ENCODE assay signal across 8 mouse cellular contexts in the genomic region with DNA sequence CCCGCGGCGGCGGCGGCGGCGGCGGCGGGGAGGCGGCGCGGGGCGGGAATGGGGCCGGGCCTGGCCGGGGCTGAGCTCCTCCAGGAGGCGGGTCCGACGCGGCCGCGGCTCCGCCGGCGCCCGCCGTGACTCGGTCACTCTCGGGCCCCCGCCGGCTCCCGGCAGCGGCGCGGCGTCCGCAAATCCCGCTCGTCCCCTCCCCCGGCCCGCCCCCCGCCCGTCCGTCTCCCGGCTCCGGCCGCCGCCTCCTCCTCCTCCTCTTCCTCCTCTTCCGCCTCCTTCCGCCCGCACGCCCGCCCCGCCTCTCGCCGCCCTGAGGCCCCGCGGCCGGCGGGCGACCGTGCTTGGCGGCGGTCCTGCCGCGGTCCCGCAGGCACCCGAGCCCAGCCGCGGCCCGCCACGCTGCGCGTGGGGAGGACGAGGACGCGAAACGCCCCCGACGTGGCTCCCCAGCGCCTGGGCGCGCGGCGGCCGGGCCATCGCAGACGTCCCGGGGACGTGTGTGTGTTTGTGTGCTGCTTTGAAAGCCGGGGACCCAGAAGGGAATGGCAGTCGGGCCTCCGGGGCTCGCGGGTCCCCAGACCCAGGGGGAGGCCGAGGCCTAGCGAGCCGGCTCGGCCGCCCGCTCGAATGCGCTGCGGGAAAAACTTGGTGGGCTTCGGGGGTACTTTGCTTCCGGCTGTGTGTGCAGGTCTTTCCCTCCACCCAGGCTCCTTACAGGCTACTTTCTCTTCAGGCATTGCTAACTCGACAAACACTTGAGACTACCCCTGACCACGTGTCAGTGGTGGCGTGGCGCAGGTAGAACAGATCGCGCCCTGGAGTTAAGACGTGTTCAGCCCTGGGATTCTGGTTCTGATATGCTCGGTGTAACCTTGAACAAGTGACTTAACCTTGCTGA. TPM values are rescaled to one million over a fixed set of nuclear protein-coding genes. Genes with fewer than 3 reads are reported as not detected.
A peak's percentile ranks its signal among the peaks of the same experiment; 100 is the strongest.
DNase-seq lines count a peak whose midpoint lies in the region; ATAC-seq and TF ChIP-seq lines count a peak whose summit lies in the region.

Kcmf1 (minus strand) TSS at position 199 of the 901 bp plus-strand sequence.

- under 1% methylated on average over 70 of the region's 113 CpGs for WGBS in embryonic facial prominence, embryonic 13.5 days
- under 1% methylated on average over 102 of the region's 113 CpGs for WGBS in heart, adult 2 months
- 2% methylated on average over 95 of the region's 113 CpGs for WGBS in kidney, adult 2 months
- 0% methylated on average over 49 of the region's 113 CpGs for WGBS in limb, embryonic 14.5 days
- WGBS in midbrain, embryonic 16.5 days = 0% methylated on average over 54 of the region's 113 CpGs

- intact Hi-C loops in heart, adult 2 months (cut with DNase I) = loop anchor here (5.0 kb wide), 1 partner anchor 48 kb away; no protein-coding TSS in a partner anchor

- peak within 1 kb of the TSS; percentile 85 for H3K4me3 ChIP-seq in embryonic facial prominence, embryonic 13.5 days
- peak within 1 kb of the TSS; percentile 73 for H3K4me3 ChIP-seq in heart, adult 2 months
- H3K4me3 ChIP-seq in kidney, adult 2 months (ENCODE audit: insufficient read depth, low read depth, low read length) = peak within 1 kb of the TSS; percentile 99
- H3K4me3 ChIP-seq in limb, embryonic 14.5 days (replicated peaks; ENCODE audit: low read length) = peak within 1 kb of the TSS; percentile 97
- peak within 1 kb of the TSS; percentile 97 for H3K4me3 ChIP-seq in midbrain, embryonic 16.5 days (ENCODE audit: low read depth, low read length)

- DNase-seq in 3134 (ENCODE audit: extremely low read depth, insufficient read length, low spot score) = peak; percentile 81
- DNase-seq in adrenal gland, postnatal 36 days = peak; percentile 89 to 90
- peak; percentile 89 to 92 for DNase-seq in heart, adult 2 months
- peak; percentile 89 for DNase-seq in kidney, adult 2 months
- DNase-seq in limb, embryonic 14.5 days (ENCODE audit: low spot score) = peak; percentile 38
- DNase-seq in spleen, postnatal 10 days (ENCODE audit: low spot score in 2 of 2) = peak; percentile 75 to 78

- peak within 1 kb of the TSS; percentile 99 for H3K9ac ChIP-seq in embryonic facial prominence, embryonic 13.5 days
- H3K9ac ChIP-seq in heart, adult 2 months (ENCODE audit: low read depth, low read length) = peak within 1 kb of the TSS; percentile 95
- peak within 1 kb of the TSS; percentile 100 for H3K9ac ChIP-seq in limb, embryonic 14.5 days (ENCODE audit: low read depth, low read length, severe bottlenecking)
- H3K9ac ChIP-seq in midbrain, embryonic 16.5 days (ENCODE audit: low read depth, low read length) = peak within 1 kb of the TSS; percentile 96

- peak within 1 kb of the TSS; percentile 98 for H3K27ac ChIP-seq in embryonic facial prominence, embryonic 13.5 days
- H3K27ac ChIP-seq in heart, adult 2 months = peak within 1 kb of the TSS; percentile 94
- H3K27ac ChIP-seq in kidney, adult 2 months (ENCODE audit: insufficient read depth, low read depth, low read length) = peak within 1 kb of the TSS; percentile 95
- peak within 1 kb of the TSS; percentile 99 for H3K27ac ChIP-seq in limb, embryonic 14.5 days (replicated peaks; ENCODE audit: low read depth, low read length)
- H3K27ac ChIP-seq in midbrain, embryonic 16.5 days (ENCODE audit: low read length) = peak within 1 kb of the TSS; percentile 97

- ATAC-seq in embryonic facial prominence, embryonic 13.5 days (ENCODE audit: insufficient number of reproducible peaks, insufficient read depth, low FRiP score, low TSS enrichment, low read depth) = peak; percentile 77
- ATAC-seq in limb, embryonic 14.5 days (ENCODE audit: low FRiP score, low read depth) = peak; percentile 83
- peak; percentile 85 for ATAC-seq in midbrain, embryonic 16.5 days

- peaks cover 33% of the 10 kb centered on the region for H3K4me1 ChIP-seq in embryonic facial prominence, embryonic 13.5 days
- H3K4me1 ChIP-seq in heart, adult 2 months (ENCODE audit: control insufficient read depth, insufficient read depth, low read length) = peaks cover 12% of the 10 kb centered on the region
- peaks cover 14% of the 10 kb centered on the region for H3K4me1 ChIP-seq in kidney, adult 2 months (ENCODE audit: control insufficient read depth, insufficient read depth, low read length)
- H3K4me1 ChIP-seq in limb, embryonic 14.5 days (ENCODE audit: control insufficient read depth, insufficient read depth, low read length) = peaks cover 22% of the 10 kb centered on the region
- H3K4me1 ChIP-seq in midbrain, embryonic 16.5 days (ENCODE audit: control insufficient read depth, insufficient read depth, low read length) = peaks cover 18% of the 10 kb centered on the region

- no peak for TF ChIP-seq EP300 in heart, adult 2 months (IDR thresholded peaks at IDR 0.05; ENCODE audit: insufficient read depth, low read depth, low read length)

- H3K9me3 ChIP-seq in embryonic facial prominence, embryonic 13.5 days = no peaks in the 10 kb centered on the region
- no peaks in the 10 kb centered on the region for H3K9me3 ChIP-seq in limb, embryonic 14.5 days (ENCODE audit: control insufficient read depth, low read length)
- H3K9me3 ChIP-seq in midbrain, embryonic 16.5 days (replicated peaks; ENCODE audit: control insufficient read depth, low read length, poor library complexity, severe bottlenecking) = no peaks in the 10 kb centered on the region

- peak within 1 kb of the TSS; percentile 74 for H3K4me2 ChIP-seq in embryonic facial prominence, embryonic 13.5 days
- H3K4me2 ChIP-seq in limb, embryonic 14.5 days (replicated peaks; ENCODE audit: low read depth, low read length, severe bottlenecking) = peak within 1 kb of the TSS; percentile 68
- H3K4me2 ChIP-seq in midbrain, embryonic 16.5 days (ENCODE audit: low read length) = peak within 1 kb of the TSS; percentile 86

- peaks cover 10% of the 10 kb centered on the region for H3K79me2 ChIP-seq in heart, adult 2 months (replicated peaks; ENCODE audit: control insufficient read depth, insufficient read depth, low read length)

- TF ChIP-seq CTCF in heart, adult 2 months (IDR thresholded peaks at IDR 0.05) = no peak
- no peak for TF ChIP-seq CTCF in kidney, adult 2 months (conservative IDR thresholded peaks at IDR 0.05; ENCODE audit: insufficient read depth, insufficient read length, low read depth, low read length)

- H3K27me3 ChIP-seq in embryonic facial prominence, embryonic 13.5 days = no peaks in the 10 kb centered on the region
- no peaks in the 10 kb centered on the region for H3K27me3 ChIP-seq in heart, adult 2 months (ENCODE audit: control insufficient read depth, insufficient read depth, low read length)
- no peaks in the 10 kb centered on the region for H3K27me3 ChIP-seq in kidney, adult 2 months (replicated peaks; ENCODE audit: control insufficient read depth, insufficient read depth, low read length)
- no peaks in the 10 kb centered on the region for H3K27me3 ChIP-seq in limb, embryonic 14.5 days (ENCODE audit: control insufficient read depth, insufficient read depth, low read length)
- H3K27me3 ChIP-seq in midbrain, embryonic 16.5 days (ENCODE audit: control insufficient read depth, insufficient read depth, low read depth, low read length) = no peaks in the 10 kb centered on the region

- peaks cover 8% of the 10 kb centered on the region; the same call in 1 of the 2 replicates for H3K36me3 ChIP-seq in embryonic facial prominence, embryonic 13.5 days
- peaks cover 20% of the 10 kb centered on the region for H3K36me3 ChIP-seq in heart, adult 2 months (ENCODE audit: control insufficient read depth, insufficient read depth, low read length)
- no peaks in the 10 kb centered on the region for H3K36me3 ChIP-seq in kidney, adult 2 months (ENCODE audit: control insufficient read depth, insufficient read depth, low read length)
- H3K36me3 ChIP-seq in limb, embryonic 14.5 days (ENCODE audit: control insufficient read depth, insufficient read depth, low read length) = peaks cover 10% of the 10 kb centered on the region
- no peaks in the 10 kb centered on the region for H3K36me3 ChIP-seq in midbrain, embryonic 16.5 days (ENCODE audit: control insufficient read depth, insufficient read depth, low read length)

- TF ChIP-seq POLR2A in heart, adult 2 months (IDR thresholded peaks at IDR 0.05; ENCODE audit: insufficient read depth, low read depth, low read length) = peak; percentile 36; the same call in 1 of the 2 replicates
- no peak for TF ChIP-seq POLR2A in kidney, adult 2 months (IDR thresholded peaks at IDR 0.05; ENCODE audit: low read depth, low read length)
- peak; percentile 53; the same call in 1 of the 2 replicates for TF ChIP-seq POLR2A in limb, embryonic 14.5 days (IDR thresholded peaks at IDR 0.05; ENCODE audit: borderline replicate concordance, extremely low read depth, insufficient read depth, insufficient read length)

RNA-seq across cellular contexts. Expression of gene Kcmf1, which starts in this region (rescaled TPM):
- 100 to 1,000 TPM in 1 of 2 experiments, 10 to 100 TPM in 1; 88.9 to 100 TPM for total RNA-seq in adrenal gland, postnatal 36 days (2021)
- 31.7 and 36.4 TPM in 2 replicates for polyA plus RNA-seq in embryonic facial prominence, embryonic 13.5 days (2015; fragmentation: Nextera tagmentation; extraction: Ambion mirVana)
- 100 to 1,000 TPM in 1 of 2 experiments, 10 to 100 TPM in 1; 95.7 to 107 TPM for total RNA-seq in heart, adult 2 months (2021)
- polyA plus RNA-seq in heart, adult 2 months (2012; rRNA removed) = 114 and 185 TPM in 2 replicates
- 107 and 160 TPM in 2 replicates for polyA plus RNA-seq in kidney, adult 2 months (2012; rRNA removed)
- 86.9 and 119 TPM in 2 replicates for polyA plus RNA-seq in limb, embryonic 14.5 days (2012; rRNA removed)
- 61.4 and 65.5 TPM in 2 replicates for polyA plus RNA-seq in limb, embryonic 14.5 days (2014; fragmentation: Nextera tagmentation; extraction: Ambion mirVana)
- 29.7 and 32.4 TPM in 2 replicates for polyA plus RNA-seq in midbrain, embryonic 16.5 days (2015; fragmentation: Nextera tagmentation; extraction: Ambion mirVana)

Comparison
In these comparisons a context has a peak if more than half of its experiments do, and no peak if none do; other contexts are left out.
1. Peak in every context shown above with its lines: DNase-seq, ATAC-seq, H3K4me3 ChIP-seq and H3K27ac ChIP-seq.
2. DNase-seq: peak in every context shown above with its lines; median percentile 90 in heart, adult 2 months; 90 in adrenal gland, postnatal 36 days; 89 in kidney, adult 2 months; 81 in 3134; 76 in spleen, postnatal 10 days; 38 in limb, embryonic 14.5 days.